11 mouse cellular contexts compared by ENCODE assay signal in genomic region chr17:67548966-67549700, GRCm38 (mm10).
DNase-seq lines count a peak whose midpoint lies in the region; ATAC-seq and TF ChIP-seq lines count a peak whose summit lies in the region.
"Had no signal": no experiment of that assay in that cellular context is flagged by ENCODE, and none has a peak within 500 bp of the region (broad histone marks: within the 10 kb centered on the region; RNA-seq: fewer than 3 reads in every experiment).

No protein-coding gene starts in this region.

- no peaks in the 10 kb centered on the region for H3K9me3 ChIP-seq in hindbrain, embryonic 14.5 days (ENCODE audit: control insufficient read depth, low read length)
- H3K9me3 ChIP-seq: lung, embryonic 15.5 days had no signal

- TF ChIP-seq CTCF in kidney, adult 2 months (conservative IDR thresholded peaks at IDR 0.05; ENCODE audit: insufficient read depth, insufficient read length, low read depth, low read length), result no peak

- no peak overlapping the region for H3K4me3 ChIP-seq in kidney, adult 2 months (ENCODE audit: insufficient read depth, low read depth, low read length)
- H3K4me3 ChIP-seq in hindbrain, embryonic 14.5 days (replicated peaks; ENCODE audit: low read length), result no peak overlapping the region
- H3K4me3 ChIP-seq: lung, embryonic 15.5 days had no signal

- H3K4me1 ChIP-seq in kidney, adult 2 months (ENCODE audit: control insufficient read depth, insufficient read depth, low read length), result no peaks in the 10 kb centered on the region
- 0 out of 2 replicates have a peak, but pooled peaks cover 7% of the 10 kb centered on the region for H3K4me1 ChIP-seq in hindbrain, embryonic 14.5 days (replicated peaks; ENCODE audit: control insufficient read depth, insufficient read depth, low read length)
- H3K4me1 ChIP-seq: lung, embryonic 15.5 days had no signal

- H3K36me3 ChIP-seq in kidney, adult 2 months (ENCODE audit: control insufficient read depth, insufficient read depth, low read length), result no peaks in the 10 kb centered on the region
- H3K36me3 ChIP-seq in hindbrain, embryonic 14.5 days (replicated peaks; ENCODE audit: control insufficient read depth, insufficient read depth), result no peaks in the 10 kb centered on the region
- H3K36me3 ChIP-seq: lung, embryonic 15.5 days had no signal

- WGBS in kidney, adult 2 months, result 26% methylated on average over 11 of the region's 11 CpGs
- 31% methylated on average over 11 of the region's 11 CpGs for WGBS in hindbrain, embryonic 14.5 days

- no peak for TF ChIP-seq POLR2A in kidney, adult 2 months (IDR thresholded peaks at IDR 0.05; ENCODE audit: low read depth, low read length)

- H3K4me2 ChIP-seq in hindbrain, embryonic 14.5 days (replicated peaks), result no peak overlapping the region
- H3K4me2 ChIP-seq: lung, embryonic 15.5 days had no signal

- H3K27ac ChIP-seq in kidney, adult 2 months (ENCODE audit: insufficient read depth, low read depth, low read length), result no peak overlapping the region; the same call in 1 of the 2 replicates
- peak overlapping the region; percentile 65 for H3K27ac ChIP-seq in hindbrain, embryonic 14.5 days
- H3K27ac ChIP-seq: lung, embryonic 15.5 days had no signal

- no peaks in the 10 kb centered on the region for H3K27me3 ChIP-seq in kidney, adult 2 months (replicated peaks; ENCODE audit: control insufficient read depth, insufficient read depth, low read length)
- H3K27me3 ChIP-seq in hindbrain, embryonic 14.5 days (ENCODE audit: control insufficient read depth, insufficient read depth, low read length), result no peaks in the 10 kb centered on the region
- H3K27me3 ChIP-seq: lung, embryonic 15.5 days; Patski had no signal

- H3K9ac ChIP-seq in hindbrain, embryonic 14.5 days, result no peak overlapping the region
- H3K9ac ChIP-seq: lung, embryonic 15.5 days had no signal

- ATAC-seq in hindbrain, embryonic 14.5 days (ENCODE audit: low FRiP score), result peak; percentile 79
- no peak for ATAC-seq in CD4-positive, CD25-positive, alpha-beta regulatory T cell, adult 4 months
- ATAC-seq: Patski had no signal

- DNase-seq in kidney, adult 2 months, result peak; percentile 42
- no peak for DNase-seq in kidney, adult 18-20 months
- peak; percentile 57 for DNase-seq in embryo, embryonic 11 days
- peak; percentile 46 for DNase-seq in hindbrain, embryonic 14.5 days (ENCODE audit: low spot score)
- peak; percentile 58 for DNase-seq in mesoderm, embryonic 11.5 days (ENCODE audit: low read depth, low spot score)
- no peak for DNase-seq in frontal cortex, postnatal 25 days (ENCODE audit: low spot score in 2 of 2)
- no peak for DNase-seq in heart, adult 18-20 months
- DNase-seq: midbrain, embryonic 14.5 days had no signal

Comparison
In these comparisons a context has a peak if more than half of its experiments do, and no peak if none do; other contexts are left out.
1. DNase-seq: peak in kidney, adult 2 months (single experiment), embryo, embryonic 11 days (single experiment), hindbrain, embryonic 14.5 days (single experiment) and mesoderm, embryonic 11.5 days (single experiment); none in kidney, adult 18-20 months (single experiment), frontal cortex, postnatal 25 days (0 of 2) and heart, adult 18-20 months (0 of 2).